Mouse (Mus musculus) embryonic facial prominence, embryonic 14.5 days (tissue): Measurements from ENCODE around the gene 4933402J07Rik. TPM values are rescaled to one million over a fixed set of nuclear protein-coding genes. Genes with fewer than 3 reads are reported as not detected.
A peak's percentile ranks its signal among the peaks of the same experiment; 100 is the strongest.

Experiments used
- ATAC-seq: fragments of 200-750 bp; cut with Nextera tagmentation; 2 replicates; pipeline ENCODE4 v1.8.0; 2017; ENCODE audit warnings: low read depth, moderate number of reproducible peaks, moderate TSS enrichment
- DNase-seq: peaks from one replicate; pipeline ENCODE4 v3.0.0-alpha.2; 2015; ENCODE audit warnings: low spot score
- H3K27ac ChIP-seq: fragments of 300-500 bp; sonication (generic); replicated peaks from 2 replicates; pipeline ENCODE4 v1.5.1; 2014; ENCODE audit warnings: low read depth, mild to moderate bottlenecking, low read length, moderate library complexity
- H3K27me3 ChIP-seq: fragments of 300-500 bp; sonication (generic); replicated peaks from 2 replicates; pipeline ENCODE4 v1.6.1; 2014; ENCODE audit warnings: low read length; ENCODE audit not compliant: control insufficient read depth, insufficient read depth
- H3K36me3 ChIP-seq: fragments of 300-500 bp; sonication (generic); 2 replicates; pipeline ENCODE4 v1.6.1; 2014; ENCODE audit warnings: low read length, mixed read lengths; ENCODE audit not compliant: control insufficient read depth, insufficient read depth
- H3K4me1 ChIP-seq: fragments of 300-500 bp; sonication (generic); 2 replicates; pipeline ENCODE4 v1.6.1; 2014; ENCODE audit warnings: antibody characterized with exemption, low read length; ENCODE audit not compliant: control insufficient read depth, insufficient read depth
- H3K4me2 ChIP-seq: fragments of 300-500 bp; sonication (generic); 2 replicates; pipeline ENCODE4 v1.6.1; 2014; ENCODE audit warnings: low read depth, mild to moderate bottlenecking, low read length, moderate library complexity, mixed read lengths
- H3K4me3 ChIP-seq: fragments of 300-500 bp; sonication (generic); 2 replicates; pipeline ENCODE4 v1.5.1; 2014; ENCODE audit warnings: low read depth, mild to moderate bottlenecking, low read length
- H3K9ac ChIP-seq: fragments of 300-500 bp; sonication (generic); 2 replicates; pipeline ENCODE4 v1.6.1; 2014; ENCODE audit warnings: low read depth, mild to moderate bottlenecking, low read length, moderate library complexity, mixed read lengths
- H3K9me3 ChIP-seq: fragments of 300-500 bp; sonication (generic); 2 replicates; pipeline ENCODE4 v1.6.1; 2016; ENCODE audit warnings: low read length; ENCODE audit not compliant: control insufficient read depth
- WGBS: fragments of 180-500 bp; shearing (Covaris S2); extraction: QIAGEN DNeasy Blood & Tissue Kit; methylation state at CpG from one replicate; pipeline ENCODE4 v1.1.7; 2014; 5-methylcytosine and 5-hydroxymethylcytosine counted together
- polyA plus RNA-seq: library from polyadenylated mRNA; unstranded; fragments of >200 nt; fragmentation: Nextera tagmentation; extraction: Ambion mirVana; gene quantifications from 2 replicates; pipeline ENCODE4 v1.2.1, GENCODE M21; 2014

Gene 4933402J07Rik
- polyA plus RNA-seq, 1 experiment from 2014 or later, result not detected

- no peak overlapping the region for H3K4me2 ChIP-seq
- no peak overlapping the region for H3K27ac ChIP-seq
- no peaks in the 10 kb centered on the region for H3K27me3 ChIP-seq
- H3K4me3 ChIP-seq, result no peak overlapping the region
- H3K9me3 ChIP-seq, result no peaks in the 10 kb centered on the region
- H3K4me1 ChIP-seq, result no peaks in the 10 kb centered on the region
- ATAC-seq, result 0 out of 2 replicates have a peak, but pooled peaks have one; percentile 39
- no peaks in the 10 kb centered on the region for H3K36me3 ChIP-seq
- WGBS, result 77% methylated on average over 4 of the region's 4 CpGs
- H3K9ac ChIP-seq, result no peak overlapping the region
- peak; percentile 52 for DNase-seq
Measured at GRCm38 (mm10) chr8:87609651-87610192, 46.1 kb downstream of the 4933402J07Rik start.

GRCm38 (mm10) chr8:87613701-87614100 lies 50.0 kb downstream of the 4933402J07Rik start:
- Histone ChIP-seq H3K4me2 (no peak overlapping the region), H3K4me1 (no peaks in the 10 kb centered on the region), H3K27me3 (no peaks in the 10 kb centered on the region), H3K9me3 (no peaks in the 10 kb centered on the region), H3K27ac (no peak overlapping the region), H3K36me3 (no peaks in the 10 kb centered on the region), H3K9ac (no peak overlapping the region), H3K4me3 (no peak overlapping the region)
- 86% methylated on average over 1 of the region's 1 CpGs for WGBS
- DNase-seq (no peak), ATAC-seq (no peak)

DNA sequence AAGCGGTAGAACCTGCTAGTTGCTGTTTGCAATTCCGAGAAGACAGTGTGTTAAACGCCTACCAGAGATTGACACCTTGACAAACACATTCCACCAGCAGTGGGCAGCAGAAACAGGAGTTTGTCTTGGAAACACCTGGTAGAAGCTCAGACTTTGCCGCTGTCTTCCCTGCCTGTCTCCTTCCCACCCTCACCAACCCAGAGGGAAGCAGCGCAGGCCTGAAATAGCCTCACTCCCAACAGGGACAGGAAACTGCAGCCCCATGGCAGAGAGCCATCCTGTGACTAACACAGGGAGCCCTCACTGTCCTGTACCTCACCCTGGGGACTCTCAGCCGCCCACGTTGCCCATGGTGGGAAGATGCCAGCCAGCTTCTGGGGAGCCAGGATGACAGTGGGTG lies 55.5 kb downstream of the 4933402J07Rik start:
- no peak overlapping the region for H3K4me3 ChIP-seq
- ATAC-seq (no peak), DNase-seq (peak; percentile 12)
- H3K4me1 ChIP-seq, result no peaks in the 10 kb centered on the region
- H3K27ac ChIP-seq, result no peak overlapping the region
- no peak overlapping the region for H3K9ac ChIP-seq
- H3K27me3 ChIP-seq, result no peaks in the 10 kb centered on the region
- WGBS, result 49% methylated on average over 7 of the region's 7 CpGs
- no peaks in the 10 kb centered on the region for H3K9me3 ChIP-seq
- no peaks in the 10 kb centered on the region for H3K36me3 ChIP-seq
- no peak overlapping the region for H3K4me2 ChIP-seq

GRCm38 (mm10) chr8:87619529-87619928 lies 55.9 kb downstream of the 4933402J07Rik start:
- no peaks in the 10 kb centered on the region for H3K27me3 ChIP-seq
- DNase-seq (no peak), ATAC-seq (no peak)
- H3K36me3 ChIP-seq, result no peaks in the 10 kb centered on the region
- no peak overlapping the region for H3K4me3 ChIP-seq
- H3K4me1 ChIP-seq, result no peaks in the 10 kb centered on the region
- WGBS, result 76% methylated on average over 2 of the region's 2 CpGs
- H3K9me3 ChIP-seq, result no peaks in the 10 kb centered on the region
- no peak overlapping the region for H3K4me2 ChIP-seq
- no peak overlapping the region for H3K9ac ChIP-seq
- no peak overlapping the region for H3K27ac ChIP-seq

DNA sequence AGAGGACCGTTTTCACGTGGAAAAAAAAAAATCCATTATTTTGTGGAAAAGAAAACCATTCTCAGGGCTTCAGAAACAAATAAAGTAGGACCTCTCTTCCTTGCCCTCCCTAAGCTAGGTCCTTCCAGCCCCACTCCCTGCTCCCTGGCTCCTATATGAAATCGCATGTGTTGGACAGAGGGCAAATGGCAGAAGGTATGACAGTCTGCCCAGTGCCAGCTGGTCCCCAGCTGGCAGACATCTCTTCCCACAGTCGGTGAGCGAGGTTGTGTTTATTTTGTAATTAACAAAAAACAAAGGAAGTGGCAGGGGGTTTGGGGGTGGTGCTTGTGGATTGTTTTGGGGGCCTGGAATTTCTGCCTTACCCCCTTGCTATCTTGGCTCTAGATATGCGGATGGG lies 56.6 kb downstream of the 4933402J07Rik start:
- Histone ChIP-seq H3K4me2 (no peak overlapping the region), H3K9me3 (no peaks in the 10 kb centered on the region), H3K9ac (no peak overlapping the region), H3K27ac (no peak overlapping the region), H3K27me3 (no peaks in the 10 kb centered on the region), H3K36me3 (no peaks in the 10 kb centered on the region), H3K4me1 (no peaks in the 10 kb centered on the region), H3K4me3 (no peak overlapping the region)
- DNase-seq, result no peak
- no peak for ATAC-seq
- WGBS, result 68% methylated on average over 6 of the region's 6 CpGs

DNA sequence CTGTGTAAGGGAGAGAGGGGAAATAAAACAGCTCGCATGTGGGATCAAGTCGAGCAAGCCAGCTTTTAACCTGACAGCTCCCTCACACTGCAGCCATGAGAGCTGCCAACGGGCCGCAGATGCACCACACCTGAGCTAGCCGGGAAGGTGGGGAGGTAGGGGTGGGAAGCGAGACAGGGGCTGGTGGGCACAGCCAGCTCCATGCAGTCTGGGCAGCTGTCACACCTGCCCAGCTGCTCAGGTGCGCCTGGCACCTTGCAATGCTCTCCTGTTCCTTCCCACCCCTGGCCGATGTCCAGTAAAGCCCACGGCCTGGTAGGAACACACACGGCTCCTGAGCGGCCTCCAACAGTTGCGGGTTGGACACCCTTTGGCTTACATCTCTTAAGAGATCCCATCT lies 57.5 kb downstream of the 4933402J07Rik start:
- Histone ChIP-seq H3K36me3 (no peaks in the 10 kb centered on the region), H3K27ac (no peak overlapping the region), H3K4me2 (no peak overlapping the region), H3K4me1 (no peaks in the 10 kb centered on the region), H3K4me3 (no peak overlapping the region), H3K27me3 (no peaks in the 10 kb centered on the region), H3K9me3 (no peaks in the 10 kb centered on the region), H3K9ac (no peak overlapping the region)
- DNase-seq (no peak), ATAC-seq (no peak)
- WGBS, result 89% methylated on average over 10 of the region's 12 CpGs

- Histone ChIP-seq H3K27ac (no peak overlapping the region), H3K9me3 (no peaks in the 10 kb centered on the region), H3K4me2 (no peak overlapping the region), H3K27me3 (no peaks in the 10 kb centered on the region), H3K9ac (no peak overlapping the region), H3K36me3 (no peaks in the 10 kb centered on the region), H3K4me1 (no peaks in the 10 kb centered on the region), H3K4me3 (no peak overlapping the region)
- ATAC-seq, result no peak
- WGBS, result 40% methylated on average over 6 of the region's 6 CpGs
- no peak for DNase-seq
Measured at GRCm38 (mm10) chr8:87629656-87630055, 66.0 kb downstream of the 4933402J07Rik start.

DNA sequence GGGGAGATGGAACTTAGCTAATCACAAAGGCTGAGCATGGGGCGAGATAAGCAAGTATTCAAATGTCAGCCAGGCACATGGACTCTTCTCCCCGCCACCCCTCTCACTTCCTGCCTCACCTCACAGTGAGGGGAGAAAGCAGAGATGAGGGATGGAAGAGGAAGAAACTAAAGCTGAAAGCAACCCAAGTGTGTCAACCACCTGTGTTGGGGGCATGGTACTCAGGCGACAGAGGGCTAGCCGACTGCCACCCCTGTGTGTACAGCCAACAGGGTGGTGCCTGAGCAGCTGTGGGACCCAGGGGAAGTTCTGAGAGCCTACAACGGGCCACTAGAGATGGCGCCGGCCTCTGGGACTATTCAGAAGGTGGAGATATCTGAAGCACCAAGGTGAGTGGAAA lies 68.1 kb downstream of the 4933402J07Rik start:
- no peak overlapping the region for H3K4me2 ChIP-seq

DNA sequence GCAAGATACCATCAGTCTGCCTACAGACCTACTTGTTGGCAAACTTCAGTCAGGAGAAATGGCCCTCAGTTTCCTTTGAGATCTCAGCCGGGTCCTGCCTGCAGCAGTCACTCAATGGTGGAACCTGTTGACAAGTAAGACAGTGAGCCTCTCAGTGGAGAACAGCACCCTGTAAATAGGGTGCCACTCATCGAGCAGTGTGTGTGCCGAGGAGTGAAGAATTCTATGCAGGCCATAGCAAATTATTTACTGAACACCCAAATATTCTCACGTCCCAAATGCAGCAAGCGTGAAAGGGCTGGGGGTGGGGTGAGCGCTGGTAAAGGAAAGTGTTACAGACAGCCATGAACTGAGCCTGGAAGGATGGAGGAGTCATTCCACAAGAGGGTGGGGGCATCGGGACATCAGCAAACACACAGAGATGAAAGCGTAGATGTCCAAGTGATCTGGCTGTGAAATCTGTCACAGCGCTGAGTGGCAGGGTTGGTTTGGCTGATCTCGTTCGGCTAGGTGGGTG lies 72.6 kb downstream of the 4933402J07Rik start:
- Histone ChIP-seq H3K9ac (no peak overlapping the region), H3K36me3 (no peaks in the 10 kb centered on the region), H3K4me2 (no peak overlapping the region), H3K4me1 (no peaks in the 10 kb centered on the region), H3K4me3 (no peak overlapping the region), H3K27me3 (no peaks in the 10 kb centered on the region), H3K9me3 (no peaks in the 10 kb centered on the region), H3K27ac (no peak overlapping the region)
- 74% methylated on average over 11 of the region's 11 CpGs for WGBS
- DNase-seq (no peak), ATAC-seq (no peak)

More for the DNA sequence above, 68.1 kb downstream of the 4933402J07Rik start:
- Histone ChIP-seq H3K4me1 (no peaks in the 10 kb centered on the region), H3K27me3 (no peaks in the 10 kb centered on the region), H3K27ac (no peak overlapping the region), H3K36me3 (no peaks in the 10 kb centered on the region), H3K9me3 (no peaks in the 10 kb centered on the region), H3K9ac (no peak overlapping the region), H3K4me3 (no peak overlapping the region)
- DNase-seq (no peak), ATAC-seq (no peak)
- WGBS, result 84% methylated on average over 7 of the region's 7 CpGs
